Mouse (Mus musculus) spleen, adult 2 months (tissue): ENCODE results near the gene Egf.

Source experiments
- CTCF ChIP-seq: fragments of 200-500 bp; IDR thresholded peaks from 2 replicates; pipeline ENCODE4 v1.5.1; 2011; ENCODE audit warnings: mild to moderate bottlenecking, inconsistent platforms; ENCODE audit not compliant: insufficient read depth, insufficient read length, insufficient replicate concordance; ENCODE audit errors: extremely low read depth
- POLR2A ChIP-seq: fragments of 200-500 bp; IDR thresholded peaks from 2 replicates; pipeline ENCODE4 v1.6.1; 2011; ENCODE audit warnings: low read depth, low read length, inconsistent platforms

GRCm38 (mm10) chr3:129695943-129696342 is 59.2 kb downstream of the Egf start:
- TF ChIP-seq CTCF: no peak
- TF ChIP-seq POLR2A: no peak
